Mouse (Mus musculus) spleen, embryonic (tissue): ENCODE data around the gene Dnmt3a.
"Not testable (repeated sequence)": the region's sequence is repeated elsewhere in the genome, so short reads cannot be mapped to it uniquely, and the experiment has no call there.

Source experiments
- CTCF ChIA-PET: fragments of 350-600 bp; sonication (Branson Sonifier 250); formaldehyde crosslinking; loops from one replicate; lab custom pipeline; 2022; lab: Charles Lee

Dnmt3a gene

DNA sequence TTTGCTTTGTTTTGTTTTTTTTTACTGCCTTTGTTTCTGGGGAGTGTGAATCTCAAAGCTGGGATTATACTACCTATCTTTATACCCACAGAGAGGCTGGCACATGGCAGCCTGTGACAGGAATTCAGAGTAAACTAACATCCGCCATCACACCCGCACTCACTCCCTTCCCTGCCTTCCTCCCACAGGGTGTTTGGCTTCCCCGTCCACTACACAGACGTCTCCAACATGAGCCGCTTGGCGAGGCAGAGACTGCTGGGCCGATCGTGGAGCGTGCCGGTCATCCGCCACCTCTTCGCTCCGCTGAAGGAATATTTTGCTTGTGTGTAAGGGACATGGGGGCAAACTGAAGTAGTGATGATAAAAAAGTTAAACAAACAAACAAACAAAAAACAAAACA, 101.6 kb downstream of the Dnmt3a start:
- CTCF ChIA-PET: no interaction called here

DNA sequence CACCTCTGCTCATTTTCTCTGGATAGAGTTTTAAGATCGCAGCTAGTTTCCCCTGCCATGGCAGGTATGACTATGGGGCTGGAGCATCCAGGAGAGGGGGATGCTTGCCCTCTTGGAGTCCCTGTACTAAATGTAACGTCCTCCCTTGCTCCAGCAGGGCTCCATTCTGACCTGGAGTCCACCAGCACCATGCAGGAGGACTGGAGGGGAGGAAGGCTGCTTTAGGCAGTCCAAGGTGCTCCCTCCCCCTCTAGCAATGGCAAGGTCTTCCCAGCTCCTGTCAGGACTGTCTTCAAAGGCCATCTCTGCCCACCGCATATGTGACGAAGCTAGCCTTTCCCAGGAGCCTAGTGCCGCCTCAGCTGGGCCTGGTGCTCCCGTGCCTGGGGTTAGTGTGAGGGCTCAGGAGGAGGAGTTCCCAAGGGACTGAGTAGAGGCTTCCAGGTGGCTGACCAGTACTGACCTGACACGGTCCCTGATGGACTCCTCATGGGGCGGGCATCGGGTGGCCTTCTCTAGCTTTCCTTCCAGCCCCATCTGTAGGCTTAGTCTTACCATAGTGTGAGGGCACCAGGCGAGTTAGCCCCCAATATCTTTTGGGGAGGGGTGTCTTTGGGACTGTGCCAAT, 104.8 kb downstream of the Dnmt3a start:
- CTCF ChIA-PET: no interaction called here

DNA sequence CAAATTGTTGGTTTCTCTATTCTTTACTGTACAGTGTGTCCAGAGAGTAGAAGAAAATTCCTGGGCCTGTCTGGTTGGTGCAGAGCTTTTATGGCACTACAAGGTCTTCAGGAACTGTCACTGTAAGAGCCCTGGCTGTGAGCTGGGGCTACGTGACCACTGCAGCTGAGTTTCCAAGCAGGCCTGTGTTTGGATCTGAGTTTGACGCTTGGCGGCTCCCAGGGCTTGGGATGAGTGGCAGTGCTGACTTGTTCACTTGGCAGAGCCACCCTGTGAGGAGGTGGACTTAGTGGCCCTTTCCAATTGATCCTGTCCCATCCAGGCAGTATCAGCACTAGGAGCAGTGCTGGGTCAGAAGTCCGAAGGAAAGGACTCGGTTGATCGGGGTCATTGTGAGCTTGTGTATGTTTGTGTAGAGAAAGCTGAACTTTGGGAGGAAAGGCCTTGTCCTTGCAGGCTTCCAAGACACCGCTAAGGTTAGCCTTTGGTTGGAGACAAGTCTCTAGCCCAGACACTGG, 106.1 kb downstream of the Dnmt3a start:
- CTCF ChIA-PET: no interaction called here

DNA sequence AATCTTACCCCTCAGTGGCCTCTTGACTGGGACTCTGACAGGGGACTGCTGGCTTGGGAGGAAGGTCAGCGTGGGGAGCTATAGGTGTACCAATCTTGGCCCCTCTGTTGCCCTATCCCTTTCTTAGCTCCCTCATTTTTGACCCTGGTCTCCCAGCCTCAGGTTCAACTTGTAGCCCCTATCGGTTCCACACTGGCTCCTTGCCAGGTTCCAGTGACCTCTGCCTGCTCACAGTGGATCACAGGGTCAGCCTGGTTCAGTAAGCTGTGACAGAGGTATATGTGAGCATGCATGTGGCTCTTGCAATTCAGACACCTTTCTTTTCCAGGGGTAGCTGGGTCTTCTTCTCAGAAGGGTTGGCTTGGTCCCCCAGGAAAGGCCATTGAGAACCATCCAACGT, 110.0 kb downstream of the Dnmt3a start:
- CTCF ChIA-PET: no interaction called here

DNA sequence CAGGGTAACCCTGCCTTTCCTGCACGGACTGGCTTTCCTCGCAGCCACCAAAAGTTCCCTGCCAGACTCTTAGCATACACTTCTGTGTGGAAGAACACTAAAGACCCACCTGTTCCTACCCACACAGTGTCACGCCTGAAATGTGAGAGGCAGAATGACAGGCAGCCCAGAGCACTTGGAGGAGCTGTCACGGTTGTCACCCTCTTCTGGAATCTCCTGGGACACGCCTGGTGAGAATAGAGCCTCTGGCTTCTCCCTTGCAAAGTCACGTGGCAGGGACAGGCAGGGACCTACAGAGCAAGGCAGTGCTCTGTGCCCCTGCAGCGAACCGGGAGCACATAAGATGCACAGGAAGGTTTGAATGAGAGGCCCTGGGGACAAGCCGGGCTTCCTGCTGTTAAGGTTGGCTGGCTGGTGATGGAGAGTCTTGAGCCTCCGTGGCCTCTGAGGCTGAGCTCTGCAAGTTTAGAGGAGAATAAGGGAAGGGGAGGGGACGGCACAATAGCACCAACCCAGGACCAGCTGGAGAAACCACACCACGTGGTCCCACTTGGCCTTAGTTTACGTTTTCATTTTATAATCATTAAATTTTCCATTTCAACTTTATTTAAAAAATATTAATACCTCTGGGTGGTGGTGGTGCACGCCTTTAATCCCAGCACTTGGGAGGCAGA, 112.0 kb downstream of the Dnmt3a start:
- CTCF ChIA-PET: no interaction called here

DNA sequence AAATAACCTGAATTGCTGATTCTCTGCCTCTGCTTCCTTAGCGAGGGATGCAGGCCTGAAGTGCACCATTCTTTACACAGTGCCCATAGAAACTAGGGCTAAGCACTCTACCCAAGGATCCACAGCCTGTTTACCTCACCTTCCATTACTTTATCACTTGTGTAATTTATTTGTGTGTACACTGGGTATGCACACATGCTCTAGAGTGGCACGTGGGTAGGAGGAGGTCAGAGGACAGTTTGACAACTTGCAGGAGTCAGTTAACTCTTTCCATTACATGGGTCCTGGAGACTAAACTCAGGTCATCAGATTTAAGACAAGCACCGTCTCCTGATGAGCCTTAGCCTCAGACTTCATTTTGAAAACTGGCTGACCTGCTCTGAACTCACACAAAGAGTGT, 112.8 kb downstream of the Dnmt3a start:
- CTCF ChIA-PET: no interaction called here

DNA sequence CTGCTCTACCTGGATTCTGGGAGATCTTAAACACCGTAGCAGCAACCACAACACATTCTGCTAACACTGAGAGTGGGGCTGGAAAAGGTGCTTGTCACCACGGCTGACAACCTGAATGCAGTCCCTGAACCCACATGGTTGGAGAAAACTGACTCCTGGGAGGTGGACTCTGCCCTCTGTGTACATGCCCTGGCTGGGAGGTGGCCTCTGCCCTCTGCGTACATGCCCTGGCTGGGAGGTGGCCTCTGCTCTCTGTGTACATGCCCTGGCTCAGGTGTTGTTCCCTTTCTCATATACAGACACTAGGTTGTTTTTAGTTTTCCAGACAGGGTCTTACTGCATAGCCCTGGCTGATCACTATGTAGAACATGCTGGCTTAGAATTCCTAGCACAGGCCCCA, 113.6 kb downstream of the Dnmt3a start:
- CTCF ChIA-PET: no interaction called here

DNA sequence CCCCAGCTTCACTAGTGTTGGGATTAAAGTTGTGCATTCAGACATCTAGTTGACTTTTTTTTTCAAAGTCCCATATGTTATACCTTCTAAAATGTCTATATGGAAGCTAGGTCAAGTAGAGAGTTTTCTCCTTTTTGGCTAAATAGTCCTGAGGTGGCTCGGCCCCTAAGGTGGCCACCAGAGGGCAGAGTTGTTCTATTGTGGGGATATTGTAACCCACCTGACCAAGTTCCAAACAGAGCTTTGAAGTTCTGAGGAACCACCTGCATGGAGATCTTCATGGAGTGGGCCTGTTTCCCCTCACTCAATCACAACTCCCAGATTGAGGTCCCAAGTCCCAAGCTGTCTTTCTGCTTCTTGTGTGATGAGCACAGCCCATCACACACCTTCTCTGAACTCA, 120.3 kb downstream of the Dnmt3a start:
- CTCF ChIA-PET: interaction anchor here (1.1 kb wide), 1 partner anchor 134 kb away, joined by 4 read pairs; no protein-coding TSS in a partner anchor

DNA sequence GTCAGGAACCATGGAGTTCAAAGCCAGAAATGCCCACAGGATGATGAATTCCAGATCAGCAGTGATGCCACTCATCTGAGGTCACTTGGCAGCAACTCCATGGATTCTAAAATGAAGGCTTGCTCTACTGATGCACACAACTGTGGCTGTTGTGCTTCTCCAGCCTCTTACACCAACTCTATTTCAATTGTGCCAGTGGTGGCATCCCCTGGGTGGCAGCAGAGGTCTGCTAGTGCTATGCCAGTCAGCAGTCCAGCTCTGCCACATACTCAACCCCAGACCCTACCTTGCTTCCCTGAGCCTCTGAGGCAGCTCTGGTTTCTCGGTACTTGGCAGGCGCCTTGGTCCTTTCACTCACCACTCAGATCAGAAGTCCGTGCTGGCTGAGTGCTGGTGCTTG, 123.0 kb downstream of the Dnmt3a start:
- CTCF ChIA-PET: no interaction called here

DNA sequence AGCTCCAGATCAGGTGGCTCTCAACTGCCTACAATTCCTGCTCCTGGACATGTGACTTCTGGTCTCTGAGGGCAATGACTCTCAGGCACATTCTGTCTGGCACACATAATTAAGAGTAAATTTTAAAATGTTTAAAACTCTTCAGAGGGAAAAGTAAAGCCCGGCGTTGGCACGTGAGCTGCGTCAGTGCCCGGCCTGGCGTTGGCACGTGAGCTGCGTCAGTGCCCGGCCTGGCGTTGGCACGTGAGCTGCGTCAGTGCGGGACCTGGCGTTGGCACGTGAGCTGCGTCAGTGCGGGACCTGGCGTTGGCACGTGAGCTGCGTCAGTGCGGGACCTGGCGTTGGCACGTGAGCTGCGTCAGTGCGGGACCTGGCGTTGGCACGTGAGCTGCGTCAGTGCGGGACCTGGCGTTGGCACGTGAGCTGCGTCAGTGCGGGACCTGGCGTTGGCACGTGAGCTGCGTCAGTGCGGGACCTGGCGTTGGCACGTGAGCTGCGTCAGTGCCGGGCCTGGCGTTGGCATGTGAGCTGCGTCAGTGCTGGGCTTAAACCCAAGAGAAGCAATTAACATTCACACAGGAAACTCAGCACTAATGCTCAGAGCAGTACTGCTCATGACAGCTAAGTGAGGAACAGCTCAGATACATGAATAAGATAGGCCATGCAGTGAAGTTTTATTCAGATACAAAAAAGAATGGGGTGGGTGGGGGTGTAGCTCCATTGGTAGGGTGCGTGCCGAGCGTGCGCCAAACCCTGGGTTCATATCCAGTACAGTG, 124.5 kb downstream of the Dnmt3a start:
- CTCF ChIA-PET: not testable (repeated sequence)

DNA sequence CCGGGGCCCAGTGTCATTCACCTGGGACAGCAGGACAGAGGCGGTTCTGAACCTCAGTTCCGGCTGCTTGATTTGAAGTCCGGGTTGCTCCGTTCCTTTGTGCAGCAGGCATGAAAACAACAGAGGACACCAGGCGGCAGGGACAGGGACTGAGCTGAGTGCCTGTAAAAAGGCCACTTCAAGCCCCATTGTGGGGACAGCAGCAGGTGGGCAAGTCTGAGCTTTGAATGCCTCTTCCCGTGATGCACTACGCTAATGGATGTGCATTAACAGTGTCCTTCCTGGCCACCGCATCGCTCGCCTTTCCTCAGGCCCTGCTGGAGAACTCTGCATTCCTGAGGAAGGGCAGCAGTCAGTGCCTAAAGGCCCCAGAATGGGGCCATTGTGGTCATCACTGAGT, 136.2 kb downstream of the Dnmt3a start:
- CTCF ChIA-PET: no interaction called here

DNA sequence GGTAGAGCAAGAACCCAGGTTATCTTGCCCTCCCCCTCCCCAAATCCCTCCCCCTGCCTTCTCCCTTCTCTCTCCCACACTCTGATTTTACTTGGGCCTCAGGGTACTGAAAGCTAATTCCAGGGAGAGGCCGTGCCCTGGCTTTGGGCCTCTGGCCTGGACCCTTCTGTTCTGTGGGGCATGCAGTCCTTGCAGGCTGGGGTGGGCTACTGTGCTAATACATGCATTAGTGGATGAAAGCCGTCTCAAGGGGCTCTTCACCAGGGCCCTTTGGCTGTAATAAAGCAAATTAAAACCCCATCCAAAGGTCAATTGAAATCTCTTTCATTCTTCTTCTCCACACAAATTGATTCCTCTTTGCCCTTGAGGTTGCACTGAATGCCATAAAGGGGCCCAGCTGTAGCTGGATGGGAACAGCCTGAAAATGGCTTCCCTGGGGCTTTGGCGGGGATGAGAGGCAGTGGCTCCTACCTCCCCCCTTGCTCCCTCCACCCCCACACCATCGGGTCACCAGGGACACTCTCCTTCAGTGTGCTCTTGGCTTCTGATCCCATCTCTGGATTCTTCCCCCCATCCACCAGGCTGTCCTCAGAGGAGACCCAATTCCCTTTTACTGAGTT, 138.8 kb downstream of the Dnmt3a start:
- CTCF ChIA-PET: no interaction called here

DNA sequence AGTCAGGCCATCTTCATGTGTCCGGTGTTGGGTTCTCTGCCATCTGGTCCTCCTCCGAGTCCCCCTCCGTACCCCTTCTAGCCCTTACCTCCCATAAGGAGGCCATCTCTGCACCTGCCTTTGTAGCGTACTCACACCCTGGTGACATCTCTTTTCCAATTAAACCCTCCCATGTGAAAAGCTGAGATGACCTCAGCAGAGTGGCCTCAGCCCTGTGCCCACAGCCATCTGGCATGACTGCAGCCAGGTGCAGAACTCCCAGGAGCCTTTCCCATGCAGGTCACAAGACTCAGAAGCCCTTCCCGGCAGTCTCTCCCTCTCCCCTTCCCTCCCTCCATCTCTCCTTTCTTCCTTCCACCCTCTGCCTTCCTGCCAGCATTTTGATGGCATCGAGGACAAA, 141.7 kb downstream of the Dnmt3a start:
- CTCF ChIA-PET: no interaction called here

DNA sequence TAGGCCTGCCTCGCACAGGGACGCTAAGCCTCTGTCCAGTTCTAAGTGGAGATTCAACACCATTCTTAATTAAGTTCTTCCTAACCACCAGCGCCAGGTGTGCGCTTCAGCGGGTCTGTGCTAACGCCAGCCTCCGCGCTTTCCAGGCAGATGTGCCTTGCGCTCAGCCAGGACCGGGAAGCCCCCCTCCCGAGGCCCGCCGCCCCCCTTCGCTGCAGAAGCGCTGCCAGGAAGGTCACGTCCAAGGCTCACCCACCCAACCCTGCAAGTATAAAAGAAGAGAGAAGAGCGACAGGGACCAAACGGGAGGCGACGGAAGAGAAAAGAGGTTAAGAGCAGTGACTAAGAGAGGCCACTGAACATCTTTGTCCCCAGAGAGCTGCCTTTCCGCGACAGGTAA, 148.8 kb downstream of the Dnmt3a start, which contains the start of gene Pomc:
Gene Pomc, plus strand, starts transcription at position 301 of the 400 bp plus-strand sequence.
- CTCF ChIA-PET: no interaction called here

DNA sequence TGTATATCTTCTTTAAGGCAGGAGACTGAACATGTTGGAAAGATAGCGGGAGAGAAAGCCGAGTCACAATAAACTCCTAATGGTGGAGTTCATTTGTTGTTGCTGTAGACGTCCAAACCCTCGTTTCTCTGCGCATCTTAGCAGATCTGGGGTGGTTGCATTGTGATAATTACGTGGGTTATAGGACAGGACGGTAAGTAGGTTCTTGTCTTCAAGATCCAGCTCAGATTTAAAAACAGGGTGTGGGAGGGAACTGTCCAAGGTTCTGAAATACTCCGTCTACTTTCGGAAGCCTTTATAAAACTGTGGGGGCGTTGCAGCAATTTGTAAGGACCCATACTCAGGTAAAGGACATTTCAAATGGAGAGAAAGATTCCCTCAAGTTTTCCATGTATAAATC, 149.6 kb downstream of the Dnmt3a start:
- CTCF ChIA-PET: no interaction called here

DNA sequence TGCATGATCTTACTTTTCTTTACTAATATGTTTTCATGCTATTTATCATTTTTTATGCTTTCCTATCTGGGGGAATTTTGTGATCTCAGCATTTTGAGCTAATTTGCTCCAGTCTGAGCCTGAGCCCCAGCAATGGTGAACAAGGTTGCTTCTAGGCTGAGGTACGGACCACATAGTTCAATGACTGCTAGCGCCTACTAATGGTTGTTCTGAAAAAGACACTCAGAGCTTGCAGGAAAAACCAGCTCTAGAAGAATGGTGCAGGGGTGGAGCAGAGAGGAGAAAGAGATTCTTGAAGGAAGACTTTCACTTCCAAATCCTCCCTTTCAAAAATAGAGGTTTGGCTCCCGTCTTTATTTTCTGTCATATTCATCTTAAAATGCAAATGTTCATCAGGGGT, 150.5 kb downstream of the Dnmt3a start:
- CTCF ChIA-PET: no interaction called here

DNA sequence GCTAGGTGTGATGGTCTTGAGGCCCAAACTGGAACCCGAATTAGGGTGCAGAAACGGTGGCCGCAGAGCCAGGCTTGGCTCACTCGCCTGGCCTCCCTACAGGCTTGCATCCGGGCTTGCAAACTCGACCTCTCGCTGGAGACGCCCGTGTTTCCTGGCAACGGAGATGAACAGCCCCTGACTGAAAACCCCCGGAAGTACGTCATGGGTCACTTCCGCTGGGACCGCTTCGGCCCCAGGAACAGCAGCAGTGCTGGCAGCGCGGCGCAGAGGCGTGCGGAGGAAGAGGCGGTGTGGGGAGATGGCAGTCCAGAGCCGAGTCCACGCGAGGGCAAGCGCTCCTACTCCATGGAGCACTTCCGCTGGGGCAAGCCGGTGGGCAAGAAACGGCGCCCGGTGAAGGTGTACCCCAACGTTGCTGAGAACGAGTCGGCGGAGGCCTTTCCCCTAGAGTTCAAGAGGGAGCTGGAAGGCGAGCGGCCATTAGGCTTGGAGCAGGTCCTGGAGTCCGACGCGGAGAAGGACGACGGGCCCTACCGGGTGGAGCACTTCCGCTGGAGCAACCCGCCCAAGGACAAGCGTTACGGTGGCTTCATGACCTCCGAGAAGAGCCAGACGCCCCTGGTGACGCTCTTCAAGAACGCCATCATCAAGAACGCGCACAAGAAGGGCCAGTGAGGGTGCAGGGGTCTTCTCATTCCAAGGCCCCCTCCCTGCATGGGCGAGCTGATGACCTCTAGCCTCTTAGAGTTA, 154.2 kb downstream of the Dnmt3a start:
- CTCF ChIA-PET: interaction anchor here (0.7 kb wide), 1 partner anchor 284 kb away, joined by 3 read pairs; no protein-coding TSS in a partner anchor

DNA sequence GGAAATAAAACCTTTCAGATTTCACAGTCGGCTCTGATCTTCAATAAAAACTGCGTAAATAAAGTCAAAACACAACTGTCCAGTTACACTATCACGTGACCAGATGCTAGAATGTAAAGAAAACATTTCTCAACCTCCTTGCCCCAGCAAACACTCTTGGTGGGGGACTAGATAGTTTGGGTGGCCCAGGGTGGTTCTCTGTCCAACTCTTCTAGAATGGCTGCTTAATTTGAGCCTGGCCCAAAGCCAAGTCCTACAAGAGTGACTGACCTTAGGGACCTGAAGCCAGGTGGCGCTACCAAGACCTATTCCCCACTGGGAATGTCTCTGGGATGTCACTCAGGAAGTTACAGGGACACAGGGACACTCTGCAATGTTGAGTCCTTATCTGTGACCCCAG, 154.7 kb downstream of the Dnmt3a start:
- CTCF ChIA-PET: no interaction called here
